Mouse (Mus musculus) heart, embryonic 16.5 days (tissue): ENCODE data around the gene Med25. TPM values are rescaled to one million over a fixed set of nuclear protein-coding genes. Genes with fewer than 3 reads are reported as not detected.
"Not testable (repeated sequence)": the region's sequence is repeated elsewhere in the genome, so short reads cannot be mapped to it uniquely, and the experiment has no call there.

Experiments
- ATAC-seq: fragments of 200-750 bp; cut with Nextera tagmentation; replicated peaks from 2 replicates; pipeline ENCODE4 v1.8.0; 2017; ENCODE audit warnings: moderate number of reproducible peaks; ENCODE audit not compliant: insufficient read depth, low FRiP score; ENCODE audit errors: extremely low read depth
- H3K27ac ChIP-seq: fragments of 300-500 bp; sonication (generic); 2 replicates; pipeline ENCODE4 v1.5.1; 2014; ENCODE audit warnings: mild to moderate bottlenecking, low read length, control low read depth, moderate library complexity
- H3K27me3 ChIP-seq: fragments of 300-500 bp; sonication (generic); 2 replicates; pipeline ENCODE4 v1.6.1; 2014; ENCODE audit warnings: low read length, mixed read lengths; ENCODE audit not compliant: control insufficient read depth, insufficient read depth
- H3K36me3 ChIP-seq: fragments of 300-500 bp; sonication (generic); 2 replicates; pipeline ENCODE4 v1.6.1; 2014; ENCODE audit not compliant: control insufficient read depth, insufficient read depth
- H3K4me1 ChIP-seq: fragments of 300-500 bp; sonication (generic); 2 replicates; pipeline ENCODE4 v1.6.1; 2014; ENCODE audit warnings: low read length, mixed read lengths; ENCODE audit not compliant: control insufficient read depth, insufficient read depth
- H3K4me2 ChIP-seq: fragments of 300-500 bp; sonication (generic); 2 replicates; pipeline ENCODE4 v1.6.1; 2014; ENCODE audit warnings: low read depth, mild to moderate bottlenecking, control low read depth, low read length
- H3K4me3 ChIP-seq: fragments of 300-500 bp; sonication (generic); 2 replicates; pipeline ENCODE4 v1.5.1; 2014; ENCODE audit warnings: mild to moderate bottlenecking, control low read depth, low read length
- H3K9ac ChIP-seq: fragments of 300-500 bp; sonication (generic); 2 replicates; pipeline ENCODE4 v1.6.1; 2014; ENCODE audit warnings: low read length, control low read depth
- H3K9me3 ChIP-seq: fragments of 300-500 bp; sonication (generic); replicated peaks from 2 replicates; pipeline ENCODE4 v1.6.1; 2016; ENCODE audit warnings: low read length; ENCODE audit not compliant: control insufficient read depth
- WGBS: fragments of 180-500 bp; shearing (Covaris S2); extraction: QIAGEN DNeasy Blood & Tissue Kit; methylation state at CpG from one replicate; pipeline ENCODE4 v1.1.7; 2014; 5-methylcytosine and 5-hydroxymethylcytosine counted together
- polyA plus RNA-seq: library from polyadenylated mRNA; unstranded; fragments of >200 nt; fragmentation: Nextera tagmentation; extraction: Ambion mirVana; gene quantifications from 2 replicates; pipeline ENCODE4 v1.2.1, GENCODE M21; 2015

Med25 gene
- polyA plus RNA-seq, 1 experiment from 2014 or later, result 96.0 TPM

- Histone ChIP-seq H3K27me3 (no peaks in the 10 kb centered on the region), H3K4me1 (peaks cover 37% of the 10 kb centered on the region), H3K36me3 (peaks cover 31% of the 10 kb centered on the region), H3K4me2 (no peak overlapping the region), H3K27ac (no peak overlapping the region), H3K4me3 (no peak overlapping the region), H3K9me3 (no peaks in the 10 kb centered on the region), H3K9ac (no peak overlapping the region)
- WGBS, result 86% methylated on average over 7 of the region's 7 CpGs
- no peak for ATAC-seq
Observed at GRCm38 (mm10) chr7:44886964-44887363, 5.5 kb downstream of the Med25 start.

GRCm38 (mm10) chr7:44884637-44885036 is 7.9 kb downstream of the Med25 start:
- Histone ChIP-seq H3K36me3 (peaks cover 50% of the 10 kb centered on the region), H3K9ac (no peak overlapping the region), H3K4me3 (no peak overlapping the region), H3K27ac (no peak overlapping the region), H3K4me2 (no peak overlapping the region), H3K4me1 (peaks cover 24% of the 10 kb centered on the region), H3K27me3 (no peaks in the 10 kb centered on the region), H3K9me3 (no peaks in the 10 kb centered on the region)
- no peak for ATAC-seq
- WGBS, result 93% methylated on average over 5 of the region's 5 CpGs

GRCm38 (mm10) chr7:44883036-44883435 is 9.5 kb downstream of the Med25 start:
- no peaks in the 10 kb centered on the region for H3K27me3 ChIP-seq
- no peak overlapping the region for H3K4me2 ChIP-seq
- ATAC-seq, result no peak
- H3K9ac ChIP-seq, result no peak overlapping the region
- 86% methylated on average over 3 of the region's 3 CpGs for WGBS
- H3K36me3 ChIP-seq, result peaks cover 56% of the 10 kb centered on the region
- no peaks in the 10 kb centered on the region for H3K9me3 ChIP-seq
- H3K4me3 ChIP-seq, result no peak overlapping the region
- no peak overlapping the region for H3K27ac ChIP-seq
- H3K4me1 ChIP-seq, result peaks cover 15% of the 10 kb centered on the region

GRCm38 (mm10) chr7:44877833-44878232 is 14.7 kb downstream of the Med25 start:
- WGBS, result 46% methylated on average over 14 of the region's 14 CpGs
- no peak overlapping the region for H3K4me3 ChIP-seq
- H3K9ac ChIP-seq, result peak overlapping the region; percentile 6; the same call in 1 of the 2 replicates
- H3K27ac ChIP-seq, result peak overlapping the region; percentile 87
- no peak overlapping the region for H3K4me2 ChIP-seq
- peaks cover 16% of the 10 kb centered on the region for H3K4me1 ChIP-seq
- no peaks in the 10 kb centered on the region for H3K27me3 ChIP-seq
- peak; percentile 86 for ATAC-seq
- H3K36me3 ChIP-seq, result peaks cover 43% of the 10 kb centered on the region
- H3K9me3 ChIP-seq, result no peaks in the 10 kb centered on the region

GRCm38 (mm10) chr7:44871774-44872173 is 20.7 kb downstream of the Med25 start:
- H3K4me2 ChIP-seq, H3K36me3 ChIP-seq, H3K27ac ChIP-seq, H3K9me3 ChIP-seq, H3K4me3 ChIP-seq, H3K9ac ChIP-seq, ATAC-seq, H3K27me3 ChIP-seq: not testable (repeated sequence)
- H3K4me1 ChIP-seq, result peaks cover 28% of the 10 kb centered on the region
- WGBS, result 92% methylated on average over 2 of the region's 2 CpGs

GRCm38 (mm10) chr7:44871181-44871580 is 21.3 kb downstream of the Med25 start:
- Histone ChIP-seq H3K9me3 (no peaks in the 10 kb centered on the region), H3K27ac (no peak overlapping the region), H3K9ac (no peak overlapping the region), H3K36me3 (peaks cover 3% of the 10 kb centered on the region; the same call in 1 of the 2 replicates), H3K4me2 (no peak overlapping the region), H3K4me1 (peaks cover 34% of the 10 kb centered on the region), H3K4me3 (no peak overlapping the region), H3K27me3 (no peaks in the 10 kb centered on the region)
- no peak for ATAC-seq
- WGBS, result 57% methylated on average over 1 of the region's 1 CpGs

GRCm38 (mm10) chr7:44870614-44871013 is 21.9 kb downstream of the Med25 start:
- H3K9ac ChIP-seq, result peak overlapping the region; percentile 100
- ATAC-seq, result no peak
- H3K4me2 ChIP-seq, result peak overlapping the region; percentile 90
- no peaks in the 10 kb centered on the region for H3K9me3 ChIP-seq
- H3K4me1 ChIP-seq, result peaks cover 40% of the 10 kb centered on the region
- H3K4me3 ChIP-seq, result peak overlapping the region; percentile 94
- H3K36me3 ChIP-seq, result no peaks in the 10 kb centered on the region
- peak overlapping the region; percentile 100 for H3K27ac ChIP-seq
- H3K27me3 ChIP-seq, result no peaks in the 10 kb centered on the region
- WGBS, result 80% methylated on average over 6 of the region's 6 CpGs

- ATAC-seq, result peak; percentile 90
- Histone ChIP-seq H3K9me3 (no peaks in the 10 kb centered on the region), H3K4me2 (peak within 1 kb of the TSS; percentile 90), H3K36me3 (no peaks in the 10 kb centered on the region), H3K27me3 (no peaks in the 10 kb centered on the region), H3K27ac (peak within 1 kb of the TSS; percentile 100), H3K9ac (peak within 1 kb of the TSS; percentile 100), H3K4me1 (peaks cover 47% of the 10 kb centered on the region), H3K4me3 (peak within 1 kb of the TSS; percentile 94)
- WGBS, result 4% methylated on average over 29 of the region's 29 CpGs
Observed at GRCm38 (mm10) chr7:44869697-44870528, 22.6 kb downstream of the Med25 start, which contains the start of gene Ptov1. TSS of gene Ptov1 (minus strand) at chr7:44869788.

- under 1% methylated on average over 105 of the region's 108 CpGs for WGBS
- Histone ChIP-seq H3K36me3 (peaks cover 7% of the 10 kb centered on the region), H3K9ac (peak overlapping the region; percentile 100), H3K4me1 (peaks cover 55% of the 10 kb centered on the region), H3K4me3 (peak overlapping the region; percentile 94), H3K9me3 (no peaks in the 10 kb centered on the region), H3K27ac (peak overlapping the region; percentile 100), H3K27me3 (no peaks in the 10 kb centered on the region), H3K4me2 (peak overlapping the region; percentile 90)
- ATAC-seq, result peak; percentile 52
Observed at GRCm38 (mm10) chr7:44868919-44869696, 23.4 kb downstream of the Med25 start.
